Mouse (Mus musculus): Measurements from ENCODE around the gene Rin3. TPM values are rescaled to one million over a fixed set of nuclear protein-coding genes. Genes with fewer than 3 reads are reported as not detected.

The Rin3 gene
- polyA plus RNA-seq, 1 experiment from 2014 or later = 4.6 TPM

- no peak overlapping the region for H3K27ac ChIP-seq (replicated peaks)
- no peak for ATAC-seq (ENCODE audit: low read depth)
- no peaks in the 10 kb centered on the region for H3K36me3 ChIP-seq
- 68% methylated on average over 3 of the region's 3 CpGs for WGBS
- H3K4me2 ChIP-seq = no peak overlapping the region
- no peaks in the 10 kb centered on the region for H3K9me3 ChIP-seq
- H3K9ac ChIP-seq = no peak overlapping the region
- H3K4me3 ChIP-seq = no peak overlapping the region
- no peaks in the 10 kb centered on the region for H3K4me1 ChIP-seq (replicated peaks)
- H3K27me3 ChIP-seq = no peaks in the 10 kb centered on the region
These were observed 84.2 kb downstream of the Rin3 start for GRCm38 (mm10) chr12:102367075-102367474.

GRCm38 (mm10) chr12:102368066-102368465, 85.2 kb downstream of the Rin3 start:
- no peaks in the 10 kb centered on the region for H3K36me3 ChIP-seq
- H3K4me1 ChIP-seq (replicated peaks) = no peaks in the 10 kb centered on the region
- no peak overlapping the region for H3K27ac ChIP-seq (replicated peaks)
- no peak overlapping the region for H3K9ac ChIP-seq
- ATAC-seq (ENCODE audit: low read depth) = no peak
- no peak overlapping the region for H3K4me3 ChIP-seq
- no peaks in the 10 kb centered on the region for H3K9me3 ChIP-seq
- 73% methylated on average over 7 of the region's 7 CpGs for WGBS
- no peak overlapping the region for H3K4me2 ChIP-seq
- no peaks in the 10 kb centered on the region for H3K27me3 ChIP-seq

- no peaks in the 10 kb centered on the region for H3K4me1 ChIP-seq (replicated peaks)
- ATAC-seq (ENCODE audit: low read depth) = no peak
- H3K27me3 ChIP-seq = no peaks in the 10 kb centered on the region
- H3K9me3 ChIP-seq = no peaks in the 10 kb centered on the region
- H3K4me2 ChIP-seq = no peak overlapping the region
- no peak overlapping the region for H3K4me3 ChIP-seq
- no peaks in the 10 kb centered on the region for H3K36me3 ChIP-seq
- H3K9ac ChIP-seq = no peak overlapping the region
- no peak overlapping the region for H3K27ac ChIP-seq (replicated peaks)
- WGBS = 93% methylated on average over 14 of the region's 14 CpGs
These were observed 85.7 kb downstream of the Rin3 start for GRCm38 (mm10) chr12:102368556-102368955.

GRCm38 (mm10) chr12:102369488-102370235, 86.8 kb downstream of the Rin3 start:
- no peak for ATAC-seq (ENCODE audit: low read depth)
- Histone ChIP-seq H3K27ac (replicated peaks) (no peak overlapping the region), H3K9me3 (no peaks in the 10 kb centered on the region), H3K4me1 (replicated peaks) (no peaks in the 10 kb centered on the region), H3K27me3 (no peaks in the 10 kb centered on the region), H3K4me2 (no peak overlapping the region), H3K9ac (no peak overlapping the region), H3K4me3 (no peak overlapping the region), H3K36me3 (no peaks in the 10 kb centered on the region)
- WGBS = 84% methylated on average over 22 of the region's 22 CpGs

- Histone ChIP-seq H3K4me3 (no peak overlapping the region), H3K4me1 (replicated peaks) (no peaks in the 10 kb centered on the region), H3K36me3 (no peaks in the 10 kb centered on the region), H3K9me3 (no peaks in the 10 kb centered on the region), H3K4me2 (no peak overlapping the region), H3K27me3 (no peaks in the 10 kb centered on the region), H3K9ac (no peak overlapping the region), H3K27ac (replicated peaks) (no peak overlapping the region)
- WGBS = 91% methylated on average over 4 of the region's 4 CpGs
- ATAC-seq (ENCODE audit: low read depth) = no peak
These were observed 88.2 kb downstream of the Rin3 start for GRCm38 (mm10) chr12:102370931-102371500.

- WGBS = 92% methylated on average over 3 of the region's 3 CpGs
- Histone ChIP-seq H3K27ac (replicated peaks) (no peak overlapping the region), H3K36me3 (no peaks in the 10 kb centered on the region), H3K27me3 (no peaks in the 10 kb centered on the region), H3K4me3 (no peak overlapping the region), H3K9me3 (no peaks in the 10 kb centered on the region), H3K9ac (no peak overlapping the region), H3K4me1 (replicated peaks) (no peaks in the 10 kb centered on the region), H3K4me2 (no peak overlapping the region)
- no peak for ATAC-seq (ENCODE audit: low read depth)
These were observed 89.5 kb downstream of the Rin3 start for GRCm38 (mm10) chr12:102372322-102372721.

- WGBS = 88% methylated on average over 8 of the region's 8 CpGs
- no peaks in the 10 kb centered on the region for H3K27me3 ChIP-seq
- no peaks in the 10 kb centered on the region for H3K4me1 ChIP-seq (replicated peaks)
- no peak overlapping the region for H3K4me3 ChIP-seq
- ATAC-seq (ENCODE audit: low read depth) = no peak
- no peaks in the 10 kb centered on the region for H3K9me3 ChIP-seq
- no peak overlapping the region for H3K9ac ChIP-seq
- H3K27ac ChIP-seq (replicated peaks) = no peak overlapping the region
- H3K36me3 ChIP-seq = no peaks in the 10 kb centered on the region
- H3K4me2 ChIP-seq = no peak overlapping the region
These were observed 99.3 kb downstream of the Rin3 start for GRCm38 (mm10) chr12:102382180-102382579.

GRCm38 (mm10) chr12:102383288-102383687, 100.4 kb downstream of the Rin3 start:
- H3K4me1 ChIP-seq (replicated peaks) = no peaks in the 10 kb centered on the region
- H3K9me3 ChIP-seq = no peaks in the 10 kb centered on the region
- no peak overlapping the region for H3K4me2 ChIP-seq
- H3K9ac ChIP-seq = no peak overlapping the region
- H3K27ac ChIP-seq (replicated peaks) = no peak overlapping the region
- no peak overlapping the region for H3K4me3 ChIP-seq
- no peak for ATAC-seq (ENCODE audit: low read depth)
- H3K27me3 ChIP-seq = no peaks in the 10 kb centered on the region
- 85% methylated on average over 9 of the region's 9 CpGs for WGBS
- H3K36me3 ChIP-seq = no peaks in the 10 kb centered on the region

- H3K27me3 ChIP-seq = no peaks in the 10 kb centered on the region; the same call in 1 of the 2 replicates
- no peak overlapping the region for H3K4me3 ChIP-seq
- no peaks in the 10 kb centered on the region for H3K9me3 ChIP-seq
- no peak for ATAC-seq (ENCODE audit: low read depth)
- no peaks in the 10 kb centered on the region for H3K36me3 ChIP-seq
- no peak overlapping the region for H3K27ac ChIP-seq (replicated peaks)
- no peaks in the 10 kb centered on the region for H3K4me1 ChIP-seq (replicated peaks)
- no peak overlapping the region for H3K9ac ChIP-seq
- H3K4me2 ChIP-seq = no peak overlapping the region
- 29% methylated on average over 3 of the region's 3 CpGs for WGBS
These were observed 102.0 kb downstream of the Rin3 start for GRCm38 (mm10) chr12:102384819-102385218.

- Histone ChIP-seq H3K9ac (no peak overlapping the region), H3K4me1 (replicated peaks) (no peaks in the 10 kb centered on the region), H3K4me2 (no peak overlapping the region), H3K9me3 (no peaks in the 10 kb centered on the region), H3K36me3 (no peaks in the 10 kb centered on the region), H3K27me3 (no peaks in the 10 kb centered on the region; the same call in 1 of the 2 replicates), H3K27ac (replicated peaks) (no peak overlapping the region), H3K4me3 (no peak overlapping the region)
- 53% methylated on average over 16 of the region's 16 CpGs for WGBS
- peak; percentile 69 for ATAC-seq (ENCODE audit: low read depth)
These were observed 104.5 kb downstream of the Rin3 start for GRCm38 (mm10) chr12:102387219-102387917.

GRCm38 (mm10) chr12:102390042-102390441, 107.2 kb downstream of the Rin3 start:
- H3K27me3 ChIP-seq = peaks cover 5% of the 10 kb centered on the region; the same call in 1 of the 2 replicates
- no peaks in the 10 kb centered on the region for H3K4me1 ChIP-seq (replicated peaks)
- H3K9ac ChIP-seq = no peak overlapping the region
- WGBS = 25% methylated on average over 8 of the region's 8 CpGs
- H3K9me3 ChIP-seq = no peaks in the 10 kb centered on the region
- H3K4me2 ChIP-seq = no peak overlapping the region
- no peak for ATAC-seq (ENCODE audit: low read depth)
- peaks cover 23% of the 10 kb centered on the region for H3K36me3 ChIP-seq
- no peak overlapping the region for H3K27ac ChIP-seq (replicated peaks)
- no peak overlapping the region for H3K4me3 ChIP-seq

GRCm38 (mm10) chr12:102391109-102391508, 108.3 kb downstream of the Rin3 start:
- Histone ChIP-seq H3K27ac (replicated peaks) (no peak overlapping the region), H3K27me3 (peaks cover 5% of the 10 kb centered on the region; the same call in 1 of the 2 replicates), H3K9ac (no peak overlapping the region), H3K36me3 (peaks cover 29% of the 10 kb centered on the region), H3K4me3 (no peak overlapping the region), H3K4me2 (no peak overlapping the region), H3K9me3 (no peaks in the 10 kb centered on the region), H3K4me1 (replicated peaks) (peaks cover 6% of the 10 kb centered on the region)
- WGBS = 90% methylated on average over 2 of the region's 2 CpGs
- ATAC-seq (ENCODE audit: low read depth) = no peak
